Mouse (Mus musculus): ENCODE measurements around the gene Ccdc33. TPM values are rescaled to one million over a fixed set of nuclear protein-coding genes. Genes with fewer than 3 reads are reported as not detected.

The Ccdc33 gene
- total RNA-seq (2014; rRNA removed) (0.52 and 1.4 TPM in 2 replicates), polyA plus RNA-seq (2015; fragmentation: Nextera tagmentation; extraction: Ambion mirVana) (0.75 and 1.2 TPM in 2 replicates)

GRCm38 (mm10) chr9:58118671-58119070 is at the start of gene Ccdc33:
Gene Ccdc33, minus strand, starts transcription at chr9:58118823.
- H3K9me3 ChIP-seq (ENCODE audit: low read length) = no peaks in the 10 kb centered on the region
- no peaks in the 10 kb centered on the region for H3K27me3 ChIP-seq (ENCODE audit: insufficient read depth, low read length)
- no peaks in the 10 kb centered on the region for H3K36me3 ChIP-seq (ENCODE audit: insufficient read depth, low read length)
- H3K27ac ChIP-seq = no peak within 1 kb of the TSS
- H3K4me2 ChIP-seq (ENCODE audit: low read depth, low read length) = no peak within 1 kb of the TSS
- 26% methylated on average over 2 of the region's 2 CpGs for WGBS
- no peak within 1 kb of the TSS for H3K4me3 ChIP-seq (ENCODE audit: low read length)
- no peak within 1 kb of the TSS for H3K9ac ChIP-seq (replicated peaks; ENCODE audit: low read length)
- ATAC-seq = no peak
- no peak for DNase-seq (ENCODE audit: low spot score)
- peaks cover 13% of the 10 kb centered on the region; the same call in 1 of the 2 replicates for H3K4me1 ChIP-seq (ENCODE audit: insufficient read depth, low read length)
- TF ChIP-seq CTCF (IDR thresholded peaks at IDR 0.05; ENCODE audit: low read depth) = no peak

GRCm38 (mm10) chr9:58165779-58166178 is 47.2 kb upstream of the Ccdc33 start:
- no peak overlapping the region for H3K9ac ChIP-seq (replicated peaks; ENCODE audit: low read length)
- WGBS = 85% methylated on average over 1 of the region's 1 CpGs
- H3K27me3 ChIP-seq (ENCODE audit: insufficient read depth, low read length) = no peaks in the 10 kb centered on the region
- H3K4me2 ChIP-seq (ENCODE audit: low read depth, low read length) = no peak overlapping the region
- H3K36me3 ChIP-seq (ENCODE audit: insufficient read depth, low read length) = no peaks in the 10 kb centered on the region
- no peak for TF ChIP-seq CTCF (IDR thresholded peaks at IDR 0.05; ENCODE audit: low read depth)
- no peak overlapping the region for H3K27ac ChIP-seq
- DNase-seq (ENCODE audit: low spot score) (no peak), ATAC-seq (no peak)
- H3K4me1 ChIP-seq (ENCODE audit: insufficient read depth, low read length) = no peaks in the 10 kb centered on the region; the same call in 1 of the 2 replicates
- H3K4me3 ChIP-seq (ENCODE audit: low read length) = no peak overlapping the region
- H3K9me3 ChIP-seq (ENCODE audit: low read length) = no peaks in the 10 kb centered on the region

GRCm38 (mm10) chr9:58163146-58163545 is 44.5 kb upstream of the Ccdc33 start:
- Histone ChIP-seq H3K4me1 (ENCODE audit: insufficient read depth, low read length) (peaks cover 3% of the 10 kb centered on the region; the same call in 1 of the 2 replicates), H3K27me3 (ENCODE audit: insufficient read depth, low read length) (no peaks in the 10 kb centered on the region), H3K9me3 (ENCODE audit: low read length) (no peaks in the 10 kb centered on the region), H3K36me3 (ENCODE audit: insufficient read depth, low read length) (no peaks in the 10 kb centered on the region), H3K27ac (no peak overlapping the region), H3K4me3 (ENCODE audit: low read length) (no peak overlapping the region), H3K4me2 (ENCODE audit: low read depth, low read length) (no peak overlapping the region), H3K9ac (replicated peaks; ENCODE audit: low read length) (no peak overlapping the region)
- no peak for ATAC-seq
- 82% methylated on average over 5 of the region's 5 CpGs for WGBS
- no peak for TF ChIP-seq CTCF (IDR thresholded peaks at IDR 0.05; ENCODE audit: low read depth)
- no peak for DNase-seq (ENCODE audit: low spot score)

- no peaks in the 10 kb centered on the region for H3K9me3 ChIP-seq (ENCODE audit: low read length)
- no peak overlapping the region for H3K4me2 ChIP-seq (ENCODE audit: low read depth, low read length)
- ATAC-seq (no peak), DNase-seq (ENCODE audit: low spot score) (no peak)
- H3K4me1 ChIP-seq (ENCODE audit: insufficient read depth, low read length) = 0 out of 2 replicates have a peak, but pooled peaks cover 3% of the 10 kb centered on the region
- WGBS = 85% methylated on average over 3 of the region's 3 CpGs
- no peaks in the 10 kb centered on the region for H3K36me3 ChIP-seq (ENCODE audit: insufficient read depth, low read length)
- no peaks in the 10 kb centered on the region for H3K27me3 ChIP-seq (ENCODE audit: insufficient read depth, low read length)
- no peak overlapping the region for H3K27ac ChIP-seq
- no peak overlapping the region for H3K9ac ChIP-seq (replicated peaks; ENCODE audit: low read length)
- no peak for TF ChIP-seq CTCF (IDR thresholded peaks at IDR 0.05; ENCODE audit: low read depth)
- no peak overlapping the region for H3K4me3 ChIP-seq (ENCODE audit: low read length)
Observed at GRCm38 (mm10) chr9:58162173-58162572, 43.5 kb upstream of the Ccdc33 start.

- no peaks in the 10 kb centered on the region for H3K9me3 ChIP-seq (ENCODE audit: low read length)
- H3K27me3 ChIP-seq (ENCODE audit: insufficient read depth, low read length) = no peaks in the 10 kb centered on the region
- DNase-seq (ENCODE audit: low spot score) = no peak
- no peak overlapping the region for H3K4me3 ChIP-seq (ENCODE audit: low read length)
- peaks cover 10% of the 10 kb centered on the region; the same call in 1 of the 2 replicates for H3K4me1 ChIP-seq (ENCODE audit: insufficient read depth, low read length)
- TF ChIP-seq CTCF (IDR thresholded peaks at IDR 0.05; ENCODE audit: low read depth) = no peak
- no peak for ATAC-seq
- WGBS = 73% methylated on average over 5 of the region's 5 CpGs
- H3K36me3 ChIP-seq (ENCODE audit: insufficient read depth, low read length) = no peaks in the 10 kb centered on the region
- H3K4me2 ChIP-seq (ENCODE audit: low read depth, low read length) = no peak overlapping the region
- no peak overlapping the region for H3K9ac ChIP-seq (replicated peaks; ENCODE audit: low read length)
- no peak overlapping the region for H3K27ac ChIP-seq
Observed at GRCm38 (mm10) chr9:58160315-58160714, 41.7 kb upstream of the Ccdc33 start.

- 54% methylated on average over 4 of the region's 4 CpGs for WGBS
- DNase-seq (ENCODE audit: low spot score) (no peak), ATAC-seq (no peak)
- no peak for TF ChIP-seq CTCF (IDR thresholded peaks at IDR 0.05; ENCODE audit: low read depth)
- Histone ChIP-seq H3K36me3 (ENCODE audit: insufficient read depth, low read length) (no peaks in the 10 kb centered on the region), H3K27ac (no peak overlapping the region), H3K27me3 (ENCODE audit: insufficient read depth, low read length) (no peaks in the 10 kb centered on the region), H3K9ac (replicated peaks; ENCODE audit: low read length) (no peak overlapping the region), H3K4me2 (ENCODE audit: low read depth, low read length) (no peak overlapping the region), H3K4me1 (ENCODE audit: insufficient read depth, low read length) (peaks cover 11% of the 10 kb centered on the region; the same call in 1 of the 2 replicates), H3K4me3 (ENCODE audit: low read length) (no peak overlapping the region), H3K9me3 (ENCODE audit: low read length) (no peaks in the 10 kb centered on the region)
Observed at GRCm38 (mm10) chr9:58159855-58160254, 41.2 kb upstream of the Ccdc33 start.

GRCm38 (mm10) chr9:58158541-58159311 is 40.1 kb upstream of the Ccdc33 start:
- no peaks in the 10 kb centered on the region for H3K27me3 ChIP-seq (ENCODE audit: insufficient read depth, low read length)
- 41% methylated on average over 7 of the region's 7 CpGs for WGBS
- ATAC-seq = peak; percentile 41; the same call in 1 of the 2 replicates
- H3K4me3 ChIP-seq (ENCODE audit: low read length) = no peak overlapping the region
- DNase-seq (ENCODE audit: low spot score) = peak; percentile 53
- no peak overlapping the region for H3K9ac ChIP-seq (replicated peaks; ENCODE audit: low read length)
- H3K4me2 ChIP-seq (ENCODE audit: low read depth, low read length) = peak overlapping the region; percentile 23; the same call in 1 of the 2 replicates
- no peaks in the 10 kb centered on the region for H3K36me3 ChIP-seq (ENCODE audit: insufficient read depth, low read length)
- no peaks in the 10 kb centered on the region for H3K9me3 ChIP-seq (ENCODE audit: low read length)
- peak overlapping the region; percentile 65; the same call in 1 of the 2 replicates for H3K27ac ChIP-seq
- H3K4me1 ChIP-seq (ENCODE audit: insufficient read depth, low read length) = peaks cover 11% of the 10 kb centered on the region; the same call in 1 of the 2 replicates
- no peak for TF ChIP-seq CTCF (IDR thresholded peaks at IDR 0.05; ENCODE audit: low read depth)

Measured in hindbrain, postnatal 0 days (tissue).